Mouse (Mus musculus) lung, adult 18-20 months (tissue): Measurements from ENCODE around the gene Derl2.

ENCODE experiments used
- DNase-seq, 2 experiments: peaks; one replicate each; pipeline ENCODE4 v3.0.0; 2022; ENCODE audit warnings: mixed read lengths in 2 of 2

Gene Derl2

GRCm38 (mm10) chr11:70982030-70982429 lies 37.6 kb downstream of the Derl2 start:
- no peak for DNase-seq

DNA sequence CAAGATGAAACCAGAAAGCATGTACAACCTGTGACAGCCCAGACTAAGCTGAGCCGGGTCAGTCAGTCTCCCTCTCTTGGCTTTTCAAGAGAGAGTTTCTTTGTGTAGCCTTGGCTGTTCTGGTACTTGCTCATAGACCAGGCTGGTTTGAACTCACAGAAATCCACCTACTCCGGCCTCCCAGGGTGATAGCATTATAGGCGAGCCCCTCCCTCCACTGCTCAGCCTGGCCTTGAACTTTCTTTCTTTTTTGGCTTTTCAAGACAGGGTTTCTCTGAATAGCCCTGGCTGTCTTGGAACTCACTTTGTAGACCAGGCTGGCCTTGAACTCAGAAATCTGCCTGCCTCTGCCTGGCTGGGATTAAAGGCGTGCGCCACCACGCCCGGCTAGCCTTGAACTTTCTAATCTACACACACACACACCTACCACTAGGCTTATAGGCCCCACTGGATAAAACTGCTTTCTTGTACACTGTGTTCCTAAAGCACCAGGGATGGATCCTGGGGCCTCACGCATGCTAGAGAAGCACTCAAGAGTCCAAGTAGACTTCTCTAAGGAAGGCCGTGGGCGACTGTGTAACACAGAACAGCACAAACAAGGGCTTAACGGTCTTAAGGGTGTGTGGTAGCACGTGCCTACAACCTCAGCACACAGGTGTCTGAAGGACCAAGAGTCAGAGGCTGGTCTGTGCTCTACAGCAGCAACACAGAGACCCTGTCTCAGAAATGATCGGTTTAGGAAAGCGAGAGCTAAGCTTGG lies 38.7 kb downstream of the Derl2 start:
- DNase-seq: no peak

GRCm38 (mm10) chr11:70980232-70980631 lies 39.4 kb downstream of the Derl2 start:
- no peak for DNase-seq

DNA sequence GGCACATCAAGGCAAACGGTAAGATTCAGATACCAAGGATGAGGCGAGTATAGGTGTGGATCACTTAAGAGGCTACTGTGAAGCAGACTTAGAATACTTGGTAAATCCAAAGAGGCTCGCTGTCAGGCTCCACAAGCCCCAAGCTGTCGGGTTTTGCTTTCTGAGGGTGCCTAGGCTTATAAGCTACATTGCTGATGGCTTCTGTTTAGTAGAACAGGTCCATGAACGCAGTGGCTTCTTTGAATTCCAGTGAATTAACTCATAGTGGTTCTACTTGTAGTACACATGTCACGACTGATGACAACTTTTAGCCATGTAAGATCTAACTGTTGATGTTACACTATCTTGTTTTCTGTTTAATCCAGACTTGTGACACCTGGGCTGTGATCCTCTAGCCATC lies 42.3 kb downstream of the Derl2 start:
- no peak for DNase-seq

- no peak for DNase-seq
Measured at GRCm38 (mm10) chr11:70975193-70975592, 44.4 kb downstream of the Derl2 start.

- DNase-seq: no peak
Measured at GRCm38 (mm10) chr11:70973947-70974346, 45.7 kb downstream of the Derl2 start.

GRCm38 (mm10) chr11:70972586-70972985 lies 47.1 kb downstream of the Derl2 start:
- no peak for DNase-seq

GRCm38 (mm10) chr11:70970560-70971540 lies 48.8 kb downstream of the Derl2 start:
- DNase-seq: peak in 1 of 2 experiments; percentile 51

DNA sequence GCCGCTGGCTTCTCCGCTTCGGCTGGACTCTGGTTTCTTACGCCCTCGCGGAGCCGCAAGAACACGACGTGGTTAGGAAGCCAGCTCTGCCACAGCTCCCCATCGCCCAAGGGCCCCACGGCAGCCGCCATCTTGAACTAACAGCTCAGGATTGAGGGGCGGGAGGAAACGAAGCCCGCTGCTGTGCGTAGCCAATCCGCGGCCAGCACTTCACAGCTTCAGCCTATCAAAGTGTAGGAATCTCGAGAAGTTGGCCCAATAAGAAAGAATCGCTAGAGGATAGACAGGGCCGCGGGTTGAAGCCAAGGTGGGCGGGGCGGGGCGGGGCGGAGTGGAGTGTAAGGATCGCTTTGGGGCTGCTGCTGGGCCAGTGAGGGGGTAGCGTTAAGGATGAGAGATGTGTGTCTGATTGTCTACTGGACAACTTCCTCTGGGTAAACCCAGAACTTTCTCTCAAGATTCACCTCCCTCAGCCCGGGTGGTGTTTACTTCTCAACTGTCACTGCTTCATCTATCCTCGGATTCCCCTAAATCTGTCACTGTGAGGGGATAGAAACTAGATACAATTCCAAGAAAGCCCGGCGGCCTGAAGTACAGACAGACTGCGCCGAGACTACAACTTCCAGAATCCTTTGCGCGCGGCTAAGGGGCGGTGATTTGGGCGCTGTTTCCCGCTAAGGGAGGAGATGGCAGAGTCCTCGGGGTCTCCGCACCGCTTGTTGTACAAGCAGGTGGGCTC lies 49.7 kb downstream of the Derl2 start, which contains the start of the genes Nup88 and Rpain:
Nup88 (minus strand) TSS at position 153 of the 739 bp plus-strand sequence.
Rpain (plus strand) TSS at position 393 of the 739 bp plus-strand sequence.
- DNase-seq: peak; percentile 96

DNA sequence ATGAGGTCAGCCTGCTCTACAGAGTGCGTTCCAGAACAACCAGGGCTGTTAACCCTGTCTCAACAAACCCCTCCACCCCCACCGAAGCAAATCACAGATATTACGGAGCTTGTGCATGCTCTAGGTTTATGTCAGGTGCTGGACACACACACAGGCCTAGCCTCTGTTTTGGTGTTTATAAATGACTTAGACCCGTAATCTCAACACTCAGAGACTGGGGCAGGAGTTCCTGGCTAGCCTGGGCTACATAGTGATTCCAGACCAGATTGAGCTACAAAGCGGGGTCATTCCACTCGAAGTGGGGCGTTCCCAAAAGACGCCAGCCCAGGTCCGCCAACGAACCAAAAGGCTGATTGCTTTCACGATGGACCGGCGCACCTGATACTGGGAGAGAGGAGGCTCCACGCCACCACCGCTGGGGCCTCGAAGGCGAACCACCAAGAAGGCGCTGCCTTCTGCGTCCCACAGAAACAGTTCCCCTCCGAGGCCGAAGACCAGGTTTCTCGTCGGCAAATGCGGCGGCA lies 50.3 kb downstream of the Derl2 start:
- DNase-seq: no peak

- no peak for DNase-seq
Measured at GRCm38 (mm10) chr11:70964222-70964907, 55.3 kb downstream of the Derl2 start.

- DNase-seq: no peak
Measured at GRCm38 (mm10) chr11:70960786-70961554, 58.7 kb downstream of the Derl2 start.
